Mouse (Mus musculus) forebrain, embryonic 10.5 days (tissue): ENCODE measurements around the gene Olfr1130. TPM values are rescaled to one million over a fixed set of nuclear protein-coding genes. Genes with fewer than 3 reads are reported as not detected.
"Not testable (repeated sequence)": the region's sequence is repeated elsewhere in the genome, so short reads cannot be mapped to it uniquely, and the experiment has no call there.

Source experiments
- DNase-seq: peaks from one replicate; pipeline ENCODE4 v3.0.0-alpha.2; 2017; ENCODE audit warnings: low spot score; ENCODE audit errors: extremely low spot score
- H3K27ac ChIP-seq: fragments of 300-500 bp; sonication (generic); 2 replicates; pipeline ENCODE4 v1.5.1; 2016; ENCODE audit warnings: mild to moderate bottlenecking
- H3K27me3 ChIP-seq: fragments of 300-500 bp; sonication (generic); 2 replicates; pipeline ENCODE4 v1.6.1; 2016; ENCODE audit warnings: mild to moderate bottlenecking; ENCODE audit not compliant: poor library complexity, severe bottlenecking
- H3K36me3 ChIP-seq: fragments of 300-500 bp; sonication (generic); replicated peaks from 2 replicates; pipeline ENCODE4 v1.6.1; 2016; ENCODE audit warnings: mild to moderate bottlenecking, moderate library complexity
- H3K4me1 ChIP-seq: fragments of 300-500 bp; sonication (generic); 2 replicates; pipeline ENCODE4 v1.6.1; 2016
- H3K4me3 ChIP-seq: fragments of 300-500 bp; sonication (generic); 2 replicates; pipeline ENCODE4 v1.5.1; 2016; ENCODE audit warnings: mild to moderate bottlenecking, moderate library complexity
- H3K9me3 ChIP-seq: fragments of 300-500 bp; sonication (generic); 2 replicates; pipeline ENCODE4 v1.6.1; 2016; ENCODE audit warnings: mild to moderate bottlenecking, moderate library complexity
- WGBS: fragments of 180-500 bp; shearing (Covaris S2); methylation state at CpG from one replicate; pipeline ENCODE4 v1.1.7; 2016; 5-methylcytosine and 5-hydroxymethylcytosine counted together
- polyA plus RNA-seq: library from polyadenylated mRNA; unstranded; fragments of >200 nt; fragmentation: Nextera tagmentation; extraction: Ambion mirVana; gene quantifications from 2 replicates; pipeline ENCODE4 v1.2.1, GENCODE M21; 2016

Gene Olfr1130
- not detected in 2 replicates for polyA plus RNA-seq

DNA sequence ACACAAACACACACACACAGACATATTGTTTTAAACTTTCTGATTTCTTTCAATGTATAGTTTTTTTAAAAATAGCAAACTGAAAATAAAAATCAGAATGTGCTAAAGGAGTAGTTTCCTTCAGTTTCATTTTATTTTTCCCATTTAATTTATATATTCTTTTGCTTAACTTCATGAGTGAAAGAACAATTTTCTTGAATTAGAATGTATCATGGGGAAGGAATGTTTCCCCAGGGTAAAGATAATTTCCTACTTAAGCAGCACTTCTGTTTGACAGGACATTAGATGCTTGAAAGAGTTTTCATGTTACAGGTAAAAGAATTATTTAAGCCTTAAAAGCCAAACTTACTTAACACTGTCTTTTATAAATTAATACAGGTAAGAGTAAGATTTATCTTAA lies at the start of gene Olfr1130:
Gene Olfr1130, plus strand, starts transcription at position 301 of the 400 bp plus-strand sequence.
- H3K36me3 ChIP-seq, H3K27ac ChIP-seq, DNase-seq, H3K9me3 ChIP-seq, H3K4me3 ChIP-seq, H3K27me3 ChIP-seq, H3K4me1 ChIP-seq: not testable (repeated sequence)

DNA sequence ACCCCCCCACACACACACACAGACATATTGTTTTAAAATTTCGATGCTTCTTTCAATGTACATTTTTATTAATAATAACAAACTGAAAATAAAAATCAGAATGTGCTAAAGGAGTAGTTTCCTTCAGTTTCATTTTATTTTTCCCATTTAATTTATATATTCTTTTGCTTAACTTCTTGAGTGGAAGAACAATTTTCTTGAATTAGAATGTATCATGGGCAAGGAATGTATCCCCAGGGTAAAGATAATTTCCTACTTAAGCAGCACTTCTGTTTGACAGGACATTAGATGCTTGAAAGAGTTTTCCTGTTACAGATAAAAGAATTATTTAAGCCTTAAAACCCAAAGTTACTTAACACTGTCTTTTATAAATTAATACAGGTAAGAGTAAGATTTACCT lies 32.4 kb upstream of the Olfr1130 start, which contains the start of gene Olfr1129:
Gene Olfr1129, plus strand, starts transcription at position 301 of the 400 bp plus-strand sequence.
- WGBS: 90% methylated on average over 1 of the region's 1 CpGs
- not testable (repeated sequence) for H3K27me3 ChIP-seq, DNase-seq, H3K4me1 ChIP-seq, H3K36me3 ChIP-seq, H3K9me3 ChIP-seq, H3K27ac ChIP-seq, H3K4me3 ChIP-seq

DNA sequence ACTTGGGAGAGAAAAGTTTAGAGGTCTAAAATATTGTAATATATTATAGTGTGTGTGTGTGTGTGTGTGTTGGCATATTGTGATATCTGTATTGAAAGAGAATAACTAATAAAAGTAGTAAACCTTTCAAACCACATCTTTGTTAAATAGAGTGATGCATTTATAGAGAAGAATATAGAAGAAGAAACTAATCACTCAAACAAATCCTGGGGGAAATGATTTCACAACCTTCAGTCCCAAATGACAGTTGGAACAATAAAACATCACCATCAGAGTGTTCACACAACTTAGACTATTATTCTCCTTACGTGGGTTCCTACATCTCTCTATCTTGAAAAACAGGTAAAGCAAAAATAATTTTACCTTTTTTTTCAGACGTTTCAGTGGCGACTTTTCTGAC lies 20.8 kb downstream of the Olfr1130 start, which contains the start of gene Olfr1131:
Gene Olfr1131, plus strand, starts transcription at position 301 of the 400 bp plus-strand sequence.
- 76% methylated on average over 3 of the region's 3 CpGs for WGBS
- no peaks in the 10 kb centered on the region for H3K27me3 ChIP-seq
- no peaks in the 10 kb centered on the region for H3K36me3 ChIP-seq
- no peaks in the 10 kb centered on the region for H3K9me3 ChIP-seq
- no peak within 1 kb of the TSS for H3K27ac ChIP-seq
- no peak within 1 kb of the TSS for H3K4me3 ChIP-seq
- DNase-seq: no peak
- H3K4me1 ChIP-seq: no peaks in the 10 kb centered on the region

DNA sequence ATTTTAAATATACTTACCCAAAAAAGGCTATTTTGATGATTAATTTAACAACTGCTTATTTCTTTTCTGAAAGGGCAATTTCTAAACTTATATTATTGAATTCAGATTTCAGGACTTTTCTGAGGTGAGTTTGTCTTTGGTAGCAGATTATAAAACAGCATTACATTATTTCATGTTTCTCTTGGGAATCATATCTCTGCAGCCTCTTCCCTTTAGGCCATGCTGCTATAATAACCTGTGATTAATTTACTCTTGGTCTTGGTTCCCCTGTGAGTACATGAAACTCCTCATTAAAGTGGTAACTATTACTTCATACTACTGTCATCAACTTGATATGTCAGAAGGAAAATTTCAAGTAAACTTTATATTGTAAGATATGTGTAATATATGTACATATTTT lies 31.4 kb downstream of the Olfr1130 start, which contains the start of gene Olfr1132:
Gene Olfr1132, minus strand, starts transcription at position 101 of the 400 bp plus-strand sequence.
- Histone ChIP-seq H3K4me3 (no peak within 1 kb of the TSS), H3K27me3 (no peaks in the 10 kb centered on the region), H3K9me3 (no peaks in the 10 kb centered on the region), H3K27ac (no peak within 1 kb of the TSS), H3K4me1 (no peaks in the 10 kb centered on the region), H3K36me3 (no peaks in the 10 kb centered on the region)
- DNase-seq: no peak

DNA sequence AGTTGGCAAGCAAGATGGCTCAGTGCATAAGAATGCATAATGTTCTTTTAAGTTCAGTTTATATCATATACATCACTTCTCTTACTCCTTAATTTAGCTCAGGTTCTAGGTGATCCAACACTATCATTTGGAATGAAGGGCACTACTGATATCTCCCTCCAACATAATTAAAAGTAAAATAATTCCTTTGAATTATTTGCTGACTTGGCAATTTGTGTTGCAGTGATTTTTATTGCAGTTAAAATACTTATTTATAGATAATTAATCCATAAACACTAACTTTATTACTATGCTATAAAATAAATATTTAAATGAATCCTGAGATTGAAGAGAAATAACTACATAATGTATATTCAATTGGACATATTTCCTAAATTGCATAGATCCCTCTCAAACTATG lies 36.4 kb downstream of the Olfr1130 start:
- Histone ChIP-seq H3K36me3 (no peaks in the 10 kb centered on the region), H3K27ac (no peak overlapping the region), H3K9me3 (no peaks in the 10 kb centered on the region), H3K4me3 (no peak overlapping the region), H3K4me1 (no peaks in the 10 kb centered on the region), H3K27me3 (no peaks in the 10 kb centered on the region)
- DNase-seq: no peak

DNA sequence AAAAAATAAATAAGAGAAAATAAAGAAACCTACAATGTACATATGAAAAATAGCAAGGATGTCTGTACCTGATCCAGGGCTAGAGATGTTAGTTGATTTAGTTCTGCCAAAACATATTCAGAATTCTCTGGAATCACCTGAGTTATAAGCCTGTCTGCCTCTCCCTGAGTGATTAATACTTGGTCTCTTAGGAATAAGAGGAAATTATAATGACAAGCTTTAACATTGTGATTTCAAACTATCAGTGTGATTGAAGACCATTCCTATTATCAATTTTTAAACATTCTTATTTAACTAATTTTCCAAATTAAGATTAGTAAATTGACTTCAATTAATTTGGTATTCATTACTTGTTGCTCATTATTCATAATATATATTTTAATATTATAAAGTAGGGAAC lies 41.3 kb downstream of the Olfr1130 start, which contains the start of gene Olfr1133:
Gene Olfr1133, minus strand, starts transcription at position 101 of the 400 bp plus-strand sequence.
- H3K36me3 ChIP-seq: no peaks in the 10 kb centered on the region
- no peak within 1 kb of the TSS for H3K27ac ChIP-seq
- DNase-seq: no peak
- no peaks in the 10 kb centered on the region for H3K4me1 ChIP-seq
- H3K9me3 ChIP-seq: no peaks in the 10 kb centered on the region
- H3K4me3 ChIP-seq: no peak within 1 kb of the TSS
- H3K27me3 ChIP-seq: no peaks in the 10 kb centered on the region

DNA sequence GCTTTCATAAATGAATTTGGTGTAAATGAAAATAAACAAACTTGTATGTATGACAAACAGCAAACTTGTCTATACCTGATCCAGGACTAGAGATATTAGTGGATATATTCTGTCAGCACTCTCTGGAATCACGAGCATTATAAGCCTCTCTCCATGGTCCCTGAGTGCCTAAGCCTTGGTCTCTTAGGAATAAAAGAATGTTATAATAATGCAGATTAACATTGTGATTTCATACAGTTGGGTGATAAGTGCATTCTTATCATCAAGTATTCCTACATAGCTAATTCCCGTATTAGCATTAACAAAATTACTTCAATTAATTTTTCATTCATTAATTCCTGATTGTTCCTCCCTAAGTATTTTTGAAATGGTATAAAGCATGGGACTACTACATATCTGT lies 52.3 kb downstream of the Olfr1130 start, which contains the start of gene Olfr1134:
Gene Olfr1134, minus strand, starts transcription at position 101 of the 400 bp plus-strand sequence.
- H3K4me3 ChIP-seq: no peak within 1 kb of the TSS
- H3K27me3 ChIP-seq: no peaks in the 10 kb centered on the region
- H3K9me3 ChIP-seq: no peaks in the 10 kb centered on the region
- H3K27ac ChIP-seq: no peak within 1 kb of the TSS
- no peaks in the 10 kb centered on the region for H3K36me3 ChIP-seq
- 95% methylated on average over 2 of the region's 2 CpGs for whole genome bisulfite sequencing
- no peaks in the 10 kb centered on the region for H3K4me1 ChIP-seq
- DNase-seq: no peak

Other genes with a start within 250 kb of the Olfr1130 start
- gene Olfr1121, start 236.3 kb upstream of the Olfr1130 start, polyA plus RNA-seq: not detected in 2 replicates
- gene Olfr1122, start 220.4 kb upstream of the Olfr1130 start, polyA plus RNA-seq: not detected in 2 replicates
- not detected in 2 replicates for gene Olfr1123, start 189.6 kb upstream of the Olfr1130 start, polyA plus RNA-seq
- 0.07 TPM in 1 of 2 replicates, not detected in the other for gene Olfr1124, start 175.9 kb upstream of the Olfr1130 start, polyA plus RNA-seq
- gene Olfr1126, start 152.2 kb upstream of the Olfr1130 start, polyA plus RNA-seq: not detected in 2 replicates
- not detected in 2 replicates for gene Pramel7, start 109.1 kb upstream of the Olfr1130 start, polyA plus RNA-seq
- gene Pramel6, start 99.6 kb upstream of the Olfr1130 start, polyA plus RNA-seq: not detected in 2 replicates
- not detected in 2 replicates for gene Olfr153, start 74.4 kb upstream of the Olfr1130 start, polyA plus RNA-seq
- not detected in 2 replicates for gene Olfr1128, start 60.7 kb upstream of the Olfr1130 start, polyA plus RNA-seq
- gene Olfr1129, start 32.3 kb upstream of the Olfr1130 start, polyA plus RNA-seq: not detected in 2 replicates
- gene Olfr1131, start 20.9 kb downstream of the Olfr1130 start, polyA plus RNA-seq: not detected in 2 replicates
- gene Olfr1132, start 31.3 kb downstream of the Olfr1130 start, polyA plus RNA-seq: not detected in 2 replicates
- gene Olfr1133, start 41.2 kb downstream of the Olfr1130 start, polyA plus RNA-seq: not detected in 2 replicates
- gene Olfr1134, start 52.2 kb downstream of the Olfr1130 start, polyA plus RNA-seq: not detected in 2 replicates
- gene Olfr1135, start 67.5 kb downstream of the Olfr1130 start, polyA plus RNA-seq: not detected in 2 replicates
- not detected in 2 replicates for gene Olfr1136, start 87.7 kb downstream of the Olfr1130 start, polyA plus RNA-seq
- not detected in 2 replicates for gene Olfr1137, start 107.0 kb downstream of the Olfr1130 start, polyA plus RNA-seq
- not detected in 2 replicates for gene Olfr1138, start 133.8 kb downstream of the Olfr1130 start, polyA plus RNA-seq
- not detected in 2 replicates for gene Olfr1140, start 137.5 kb downstream of the Olfr1130 start, polyA plus RNA-seq
- gene Olfr1141, start 147.8 kb downstream of the Olfr1130 start, polyA plus RNA-seq: not detected in 2 replicates
- gene Olfr152, start 173.3 kb downstream of the Olfr1130 start, polyA plus RNA-seq: not detected in 2 replicates
- not detected in 2 replicates for gene Olfr1143, start 194.4 kb downstream of the Olfr1130 start, polyA plus RNA-seq
- not detected in 2 replicates for gene Olfr1145, start 203.6 kb downstream of the Olfr1130 start, polyA plus RNA-seq
- not detected in 2 replicates for gene Olfr1148, start 224.3 kb downstream of the Olfr1130 start, polyA plus RNA-seq
- gene Olfr1150-ps1, start 237.8 kb downstream of the Olfr1130 start, polyA plus RNA-seq: not detected in 2 replicates
- not detected in 2 replicates for gene Olfr1151, start 249.7 kb downstream of the Olfr1130 start, polyA plus RNA-seq